Mouse (Mus musculus): ENCODE data around the gene Dyrk4.

Dyrk4 gene

GRCm38 (mm10) chr6:126921111-126921881 lies at the start of gene Dyrk4:
TSS of gene Dyrk4 (minus strand) at chr6:126921839.
- peak; percentile 9 for DNase-seq (ENCODE audit: low read depth, low spot score)

- DNase-seq (ENCODE audit: low read depth, low spot score) = no peak
Observed at GRCm38 (mm10) chr6:126966241-126967026, 44.8 kb upstream of the Dyrk4 start.

- no peak for DNase-seq (ENCODE audit: low read depth, low spot score)
Observed at GRCm38 (mm10) chr6:126963426-126963825, 41.8 kb upstream of the Dyrk4 start.

- no peak for DNase-seq (ENCODE audit: low read depth, low spot score)
Observed at GRCm38 (mm10) chr6:126962709-126963108, 41.1 kb upstream of the Dyrk4 start.

GRCm38 (mm10) chr6:126961371-126962018 lies 39.9 kb upstream of the Dyrk4 start:
- no peak for DNase-seq (ENCODE audit: low read depth, low spot score)

GRCm38 (mm10) chr6:126955734-126956133 lies 34.1 kb upstream of the Dyrk4 start:
- DNase-seq (ENCODE audit: low read depth, low spot score) = peak; percentile 69

GRCm38 (mm10) chr6:126948336-126948735 lies 26.7 kb upstream of the Dyrk4 start:
- no peak for DNase-seq (ENCODE audit: low read depth, low spot score)

GRCm38 (mm10) chr6:126940451-126940850 lies 18.8 kb upstream of the Dyrk4 start:
- DNase-seq (ENCODE audit: low read depth, low spot score) = no peak

- peak; percentile 90 for DNase-seq (ENCODE audit: low read depth, low spot score)
Observed at GRCm38 (mm10) chr6:126939487-126940171, 18.0 kb upstream of the Dyrk4 start, which contains the start of the genes Rad51ap1 and D6Wsu163e. TSS of gene Rad51ap1 (minus strand) at chr6:126939587. TSS of gene D6Wsu163e (plus strand) at chr6:126939962.

GRCm38 (mm10) chr6:126938853-126939486 lies 17.3 kb upstream of the Dyrk4 start:
- peak; percentile 11 for DNase-seq (ENCODE audit: low read depth, low spot score)

GRCm38 (mm10) chr6:126938047-126938446 lies 16.4 kb upstream of the Dyrk4 start:
- DNase-seq (ENCODE audit: low read depth, low spot score) = no peak

GRCm38 (mm10) chr6:126932896-126933295 lies 11.3 kb upstream of the Dyrk4 start:
- no peak for DNase-seq (ENCODE audit: low read depth, low spot score)

GRCm38 (mm10) chr6:126914928-126915327 lies 6.7 kb downstream of the Dyrk4 start:
- no peak for DNase-seq (ENCODE audit: low read depth, low spot score)

- DNase-seq (ENCODE audit: low read depth, low spot score) = no peak
Observed at GRCm38 (mm10) chr6:126910727-126911126, 10.9 kb downstream of the Dyrk4 start.

GRCm38 (mm10) chr6:126907876-126908275 lies 13.8 kb downstream of the Dyrk4 start:
- DNase-seq (ENCODE audit: low read depth, low spot score) = no peak

GRCm38 (mm10) chr6:126907378-126907777 lies 14.3 kb downstream of the Dyrk4 start:
- no peak for DNase-seq (ENCODE audit: low read depth, low spot score)

GRCm38 (mm10) chr6:126877118-126877517 lies 44.5 kb downstream of the Dyrk4 start:
- no peak for DNase-seq (ENCODE audit: low read depth, low spot score)

GRCm38 (mm10) chr6:126852881-126853280 lies 68.8 kb downstream of the Dyrk4 start, which contains the start of gene Akap3:
TSS of gene Akap3 (plus strand) at chr6:126853098.
- no peak for DNase-seq (ENCODE audit: low read depth, low spot score)

- peak; percentile 83 for DNase-seq (ENCODE audit: low read depth, low spot score)
Observed at GRCm38 (mm10) chr6:126848712-126849704, 72.6 kb downstream of the Dyrk4 start, which contains the start of gene Ndufa9. TSS of gene Ndufa9 (minus strand) at chr6:126849136.

GRCm38 (mm10) chr6:126836628-126837027 lies 85.0 kb downstream of the Dyrk4 start:
- DNase-seq (ENCODE audit: low read depth, low spot score) = no peak
